Mouse (Mus musculus) G1E-ER4 (cell line): ENCODE results near the gene Slc35f6. TPM values are rescaled to one million over a fixed set of nuclear protein-coding genes. Genes with fewer than 3 reads are reported as not detected.

Experiments used
- GATA1 ChIP-seq: IDR thresholded peaks from one replicate; pipeline ENCODE4 v1.8.0; 2012; ENCODE audit warnings: low read length, inconsistent platforms
- polyA plus RNA-seq: library from polyadenylated mRNA; stranded (reverse); fragments of >175 nt; gene quantifications from 2 replicates; pipeline ENCODE4 v1.2.3, GENCODE M21; 2012

Gene Slc35f6
- polyA plus RNA-seq, 1 experiment: 10.7 TPM

GRCm38 (mm10) chr5:30616644-30617043, 31.1 kb upstream of the Slc35f6 start:
- no peak for TF ChIP-seq GATA1

DNA sequence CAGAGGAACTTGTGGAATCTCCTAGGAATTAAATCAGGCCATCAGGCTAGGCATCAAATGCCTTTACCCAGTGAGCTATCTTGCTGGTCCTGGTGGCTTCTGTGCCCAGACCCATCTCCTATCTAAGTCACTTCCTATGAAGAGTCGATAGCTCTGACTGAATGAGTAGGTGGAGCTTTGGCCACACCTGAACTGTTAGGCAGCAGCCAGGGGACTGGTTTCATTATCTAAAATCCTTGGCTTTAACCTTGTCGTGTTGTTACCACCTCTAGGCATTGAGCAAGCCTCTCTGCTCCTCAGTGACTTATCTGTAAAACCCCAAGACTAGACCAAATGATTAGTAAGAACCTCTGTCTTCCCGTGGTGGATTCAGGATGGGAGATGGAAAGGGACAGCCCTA, 30.4 kb upstream of the Slc35f6 start:
- TF ChIP-seq GATA1: no peak

- TF ChIP-seq GATA1: no peak
Observed at GRCm38 (mm10) chr5:30617851-30618250, 29.9 kb upstream of the Slc35f6 start.

DNA sequence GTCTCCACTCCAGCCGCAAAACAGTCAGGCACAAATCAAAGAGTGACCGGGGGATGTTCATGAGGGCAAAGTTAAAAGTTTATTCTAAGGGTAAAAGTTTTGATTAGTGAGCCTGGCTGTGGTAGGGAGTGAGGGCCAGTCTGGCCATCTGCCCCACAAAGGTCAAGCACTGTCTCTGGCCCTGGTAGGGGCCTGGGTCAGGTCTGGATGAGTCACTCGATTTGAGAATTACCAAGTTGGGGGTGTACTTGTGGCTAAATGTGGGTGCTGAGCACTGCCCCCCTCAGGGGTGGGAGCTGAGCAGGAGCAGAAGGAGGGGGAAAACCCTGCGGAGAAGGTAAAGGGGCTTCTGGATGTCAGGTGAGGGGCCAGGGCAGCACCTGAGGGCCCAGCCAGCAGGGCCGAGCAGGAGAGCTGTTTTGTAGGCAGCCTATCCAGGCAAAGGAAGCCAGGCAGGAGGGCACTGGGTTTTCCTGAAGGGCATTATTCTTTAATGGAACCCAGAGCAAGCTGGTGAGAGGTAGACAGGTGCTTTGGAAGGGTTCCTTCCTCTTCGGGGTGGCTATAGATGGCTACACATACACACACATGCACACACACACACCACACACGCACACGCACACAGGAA, 29.2 kb upstream of the Slc35f6 start:
- no peak for TF ChIP-seq GATA1

DNA sequence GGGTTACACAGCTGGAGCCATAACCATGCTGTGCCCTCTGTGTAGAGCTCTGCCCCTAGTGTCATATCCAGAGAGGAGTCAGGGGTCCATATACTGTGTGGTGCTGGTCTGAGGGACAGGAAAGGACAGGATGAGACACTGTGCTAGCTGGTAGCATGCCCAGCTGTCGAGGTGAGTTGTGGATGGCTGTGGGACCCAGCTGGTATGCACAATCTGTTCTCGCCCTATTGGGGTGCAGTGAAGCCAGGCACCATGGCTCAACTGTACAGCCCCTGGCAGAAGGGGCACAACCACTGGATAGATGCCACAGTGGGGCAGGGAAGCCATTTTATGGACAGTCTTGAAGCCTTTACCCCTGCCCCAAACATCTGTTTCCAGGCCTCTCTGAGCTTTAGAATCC, 28.5 kb upstream of the Slc35f6 start:
- no peak for TF ChIP-seq GATA1

DNA sequence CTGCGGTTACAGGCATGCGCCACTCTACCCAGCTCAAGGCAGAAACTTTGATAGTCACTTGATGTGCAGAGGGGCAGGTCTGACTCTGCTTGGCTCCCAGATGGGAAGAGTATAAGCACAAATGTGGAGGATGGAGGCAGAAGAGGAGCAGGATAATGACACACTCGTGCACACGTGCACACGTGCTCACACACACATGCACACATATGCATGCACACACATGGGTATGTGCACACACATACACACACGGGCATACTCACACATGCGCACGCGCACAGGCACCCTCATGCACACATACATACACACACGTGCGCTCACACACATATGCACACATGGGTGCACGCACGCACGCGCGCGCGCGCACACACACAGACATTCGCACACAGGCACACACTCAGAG, 27.2 kb upstream of the Slc35f6 start:
- TF ChIP-seq GATA1: no peak

DNA sequence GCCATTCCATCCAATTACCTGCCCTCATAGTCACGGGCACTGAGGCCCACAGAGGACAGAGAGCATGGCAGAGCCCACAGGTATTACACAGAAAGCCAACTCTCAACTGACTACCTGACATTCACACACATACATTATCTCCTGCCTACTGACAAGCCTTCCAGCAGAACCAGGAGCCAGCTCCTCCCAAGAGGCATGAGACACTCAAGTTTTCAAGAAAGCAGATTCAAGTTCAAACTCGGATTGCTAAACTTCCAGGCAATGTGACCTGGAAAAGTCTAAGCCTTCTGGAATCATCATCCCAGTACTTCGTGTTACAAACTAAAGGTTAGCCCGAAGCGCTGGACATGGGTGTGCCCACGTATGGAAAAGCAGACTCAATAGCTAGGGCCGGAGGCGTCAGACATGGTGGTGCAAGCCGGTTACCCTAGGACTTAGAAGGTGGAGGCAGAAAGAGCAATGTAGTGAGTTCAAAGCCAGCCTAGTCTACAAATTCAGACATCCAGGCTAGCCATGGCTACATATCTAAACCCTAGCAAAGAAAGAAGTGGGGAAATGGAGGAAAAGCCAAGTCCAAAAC, 26.4 kb upstream of the Slc35f6 start:
- no peak for TF ChIP-seq GATA1

GRCm38 (mm10) chr5:30621844-30622176, 25.9 kb upstream of the Slc35f6 start:
- TF ChIP-seq GATA1: no peak

GRCm38 (mm10) chr5:30622177-30622840, 25.4 kb upstream of the Slc35f6 start:
- no peak for TF ChIP-seq GATA1

DNA sequence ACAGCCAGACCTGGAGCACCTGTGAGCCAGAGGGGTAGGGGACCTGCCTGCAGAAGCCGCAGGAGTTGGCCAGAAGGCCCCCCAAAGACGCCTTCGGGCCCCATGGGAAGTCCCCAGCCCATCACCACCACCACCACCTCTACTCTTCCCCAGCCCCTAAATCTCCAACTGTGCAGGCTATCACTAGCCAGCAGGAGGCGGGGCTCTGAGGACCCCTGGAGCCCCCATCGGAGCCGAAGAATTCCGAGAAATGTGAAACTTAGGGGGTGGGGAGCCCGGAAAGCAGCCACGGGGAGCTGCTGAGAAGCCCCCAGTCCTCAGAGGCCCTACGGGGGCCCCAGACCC, 24.9 kb upstream of the Slc35f6 start:
- TF ChIP-seq GATA1: no peak

GRCm38 (mm10) chr5:30623380-30623779, 24.4 kb upstream of the Slc35f6 start:
- no peak for TF ChIP-seq GATA1

DNA sequence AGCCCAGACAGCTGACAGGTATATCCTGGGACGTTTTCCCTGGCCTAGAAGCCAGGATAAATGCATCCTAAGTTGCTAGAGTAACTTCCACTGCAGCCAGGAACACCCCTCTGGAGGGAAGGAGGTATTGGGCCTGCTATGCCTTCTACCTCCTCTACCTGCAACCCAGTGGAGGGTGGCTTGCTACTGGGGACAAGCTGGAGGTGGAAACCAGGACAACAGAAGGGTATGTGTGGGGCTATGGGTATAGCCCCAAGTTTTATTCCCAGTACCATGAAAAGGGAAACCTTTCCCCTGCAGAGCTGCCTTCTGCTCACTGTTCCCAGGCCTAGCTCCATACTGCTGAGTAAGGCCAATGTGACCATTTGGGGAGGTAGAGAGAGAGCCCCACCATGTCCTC, 23.4 kb upstream of the Slc35f6 start:
- no peak for TF ChIP-seq GATA1

DNA sequence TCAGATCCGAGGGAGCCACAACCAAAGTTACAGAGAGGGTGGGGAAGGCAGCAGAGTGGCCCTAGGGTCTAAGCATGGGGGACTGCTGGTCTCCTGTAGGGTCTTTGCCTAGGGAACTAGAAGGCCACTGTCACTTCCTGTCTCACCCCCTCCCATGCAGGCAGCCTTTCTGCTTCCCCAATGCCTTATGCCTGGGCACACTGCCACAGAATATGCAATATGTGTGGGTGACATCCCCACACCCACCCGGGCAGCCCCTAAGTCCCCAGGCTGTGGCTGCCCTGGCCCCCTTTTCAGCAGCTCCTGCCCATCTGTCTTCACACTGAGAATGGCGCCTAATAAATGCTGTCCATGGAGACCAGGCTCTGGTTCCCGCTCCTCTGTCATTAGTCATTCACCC, 22.8 kb upstream of the Slc35f6 start:
- TF ChIP-seq GATA1: no peak

- TF ChIP-seq GATA1: no peak
Observed at GRCm38 (mm10) chr5:30625379-30625778, 22.4 kb upstream of the Slc35f6 start.

GRCm38 (mm10) chr5:30626331-30627105, 21.2 kb upstream of the Slc35f6 start:
- TF ChIP-seq GATA1: no peak

DNA sequence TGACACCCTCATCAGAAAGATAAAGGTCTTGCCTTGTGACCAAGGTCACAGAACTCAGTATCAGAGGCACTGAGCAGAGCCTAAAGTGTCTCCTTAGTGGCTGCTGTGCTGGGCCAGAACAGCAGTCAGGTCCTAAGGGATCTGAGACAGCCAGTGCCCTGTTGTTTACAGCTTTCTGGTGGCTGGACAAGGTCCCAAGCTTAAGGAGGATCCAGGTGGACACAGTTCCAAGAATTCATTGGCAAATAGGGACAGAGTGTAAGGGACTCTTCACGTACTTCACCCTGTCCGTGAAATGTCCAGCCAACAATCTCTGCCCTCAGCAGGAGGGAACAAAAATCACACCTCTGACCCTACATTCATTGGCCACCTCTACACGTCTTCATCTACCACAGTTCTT, 19.2 kb upstream of the Slc35f6 start:
- TF ChIP-seq GATA1: no peak
